Mouse (Mus musculus) B cell, adult 67 days (primary cell): Measurements from ENCODE around the gene Pheta1. TPM values are rescaled to one million over a fixed set of nuclear protein-coding genes. Genes with fewer than 3 reads are reported as not detected.

Experiments
- total RNA-seq, 2 experiments: library from RNA; stranded (reverse); gene quantifications; 4 replicates each; pipeline ENCODE4 v1.2.4; 2023

Gene Pheta1
- 1 to 10 TPM; 2.3 to 2.6 TPM for total RNA-seq

DNA sequence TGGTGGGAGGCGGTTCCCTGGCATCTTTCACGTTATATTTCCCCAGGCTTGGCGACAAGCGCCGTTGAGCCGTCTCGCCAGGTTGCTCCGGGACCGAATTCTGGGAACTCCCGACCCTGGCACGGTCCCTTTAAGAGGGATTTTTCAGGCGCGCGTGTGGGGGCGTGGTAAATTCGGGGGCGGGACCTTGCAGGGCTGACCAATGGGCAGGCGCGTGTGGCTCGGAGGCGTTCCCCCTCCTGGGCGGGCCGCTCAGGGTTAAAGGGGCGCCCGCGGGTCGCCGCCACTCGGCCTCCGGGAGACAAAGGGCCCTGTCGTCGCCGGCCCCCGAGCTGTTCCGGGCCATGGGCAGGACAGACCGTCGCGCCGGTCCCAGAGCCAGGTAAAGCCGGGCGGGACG is at the start of gene Pheta1:
Gene Pheta1, plus strand, starts transcription at position 242 of the 400 bp plus-strand sequence.

DNA sequence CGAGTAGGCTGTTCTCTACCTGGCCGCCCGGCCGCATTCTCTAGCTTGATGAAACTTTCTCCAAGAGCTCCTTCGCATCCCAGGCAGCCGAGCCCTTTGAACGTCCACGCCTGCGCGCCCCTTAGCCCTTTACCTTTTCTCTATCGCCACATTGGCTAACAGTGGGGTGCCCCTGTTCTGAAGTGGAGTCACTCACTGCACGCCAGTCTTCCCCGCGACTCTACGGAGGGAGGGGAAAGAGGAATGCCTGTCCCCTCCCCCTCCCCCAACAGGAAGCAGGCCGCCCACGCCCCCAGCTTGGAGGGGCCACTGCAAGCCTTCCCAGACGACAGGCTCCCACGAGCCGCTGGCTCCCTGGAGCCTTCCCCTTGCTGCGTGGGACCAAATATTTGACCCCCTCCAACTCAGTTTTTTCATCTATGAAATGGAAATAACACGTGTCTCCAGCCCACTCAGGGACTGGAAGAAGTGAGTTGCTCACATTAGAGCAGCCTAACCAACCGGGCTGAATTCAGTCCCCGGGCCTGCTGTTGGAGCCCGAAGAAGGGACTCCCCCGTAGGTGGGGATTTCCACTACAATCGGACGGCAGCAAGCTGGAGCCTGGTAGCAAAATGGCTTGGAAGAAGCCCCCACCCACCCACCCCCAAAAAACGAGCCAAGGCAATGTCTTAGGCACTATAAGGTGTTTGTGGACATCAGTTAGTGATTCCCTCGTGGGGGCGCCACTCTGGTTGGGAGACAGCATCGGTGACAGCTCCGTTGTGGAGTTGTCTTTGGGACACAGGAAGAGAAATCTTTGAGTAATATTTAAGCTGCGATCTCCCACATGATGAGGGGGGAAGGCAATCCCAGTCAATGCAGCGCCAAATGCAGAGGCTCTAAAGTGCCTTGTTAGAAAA is 11.1 kb upstream of the Pheta1 start, which contains the start of gene Sh2b3:
Gene Sh2b3, minus strand, starts transcription at position 206 of the 900 bp plus-strand sequence.

Other genes with a start within 250 kb of the Pheta1 start
- gene Acad12, start 230.0 kb upstream of the Pheta1 start, total RNA-seq = 10 to 100 TPM; 10.0 to 12.3 TPM
- 10 to 100 TPM in 1 of 2 experiments, 1 to 10 TPM in 1; 9.8 to 11.0 TPM for gene Acad10, start 188.5 kb upstream of the Pheta1 start, total RNA-seq
- 10 to 100 TPM; 96.3 to 97.6 TPM for gene Brap, start 188.4 kb upstream of the Pheta1 start, total RNA-seq
- 10 to 100 TPM; 93.0 to 98.2 TPM for gene Atxn2, start 137.6 kb upstream of the Pheta1 start, total RNA-seq
- 100 to 1,000 TPM; 178 to 188 TPM for gene Sh2b3, start 11.3 kb upstream of the Pheta1 start, total RNA-seq
- not detected for gene Cux2, start 201.1 kb downstream of the Pheta1 start, total RNA-seq